Mouse (Mus musculus): ENCODE measurements around the gene Pprc1.

DNA sequence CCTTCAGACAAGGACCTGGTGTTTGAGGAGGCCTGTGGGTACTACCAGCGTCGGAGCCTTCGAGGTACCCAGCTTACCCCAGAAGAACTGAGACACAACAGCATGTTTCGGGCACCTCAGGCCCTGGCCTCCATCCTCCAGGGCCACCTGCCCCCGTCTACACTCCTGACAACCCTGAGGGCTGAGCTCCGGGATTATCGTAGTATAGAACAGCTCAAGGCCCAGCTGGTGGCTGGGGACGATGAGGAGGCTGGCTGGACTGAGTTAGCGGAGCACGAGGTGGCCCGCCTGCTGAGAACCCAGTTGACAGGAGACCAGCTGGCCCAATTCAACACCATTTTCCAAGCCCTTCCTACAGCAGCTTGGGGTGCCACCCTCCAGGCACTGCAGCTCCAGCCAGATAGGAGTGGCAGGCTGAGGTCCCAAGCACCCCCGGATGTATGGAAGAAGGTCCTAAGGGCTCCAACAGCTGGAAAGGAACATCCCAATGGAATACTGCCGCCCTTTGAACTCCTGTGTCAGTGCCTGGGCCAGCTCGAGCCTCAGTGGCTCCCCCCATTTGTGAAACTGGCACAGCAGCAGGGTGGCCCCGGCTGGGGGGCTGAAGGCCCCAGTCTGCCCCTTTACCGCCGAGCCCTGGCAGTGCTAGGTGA is 39.7 kb upstream of the Pprc1 start:
- TF ChIP-seq CTCF (IDR thresholded peaks at IDR 0.05 in 2 of 3, conservative IDR thresholded peaks at IDR 0.05 in 1 of 3; ENCODE audit: control insufficient read depth in 1 of 3, insufficient read depth in 1 of 3, low read depth in 2 of 3, low read length in 3 of 3, poor library complexity in 1 of 3, severe bottlenecking in 1 of 3) (no peak), EP300 (IDR thresholded peaks at IDR 0.05; ENCODE audit: low read depth in 1 of 2, low read length in 2 of 2) (no peak), ZC3H11A (IDR thresholded peaks at IDR 0.05; ENCODE audit: low read depth, low read length) (no peak), POLR2A (IDR thresholded peaks at IDR 0.05; ENCODE audit: control insufficient read depth in 1 of 2, insufficient read depth in 1 of 2, low read depth in 1 of 2, low read length in 2 of 2, poor library complexity in 1 of 2) (no peak; a peak in 1 of 4 replicates), CHD1 (IDR thresholded peaks at IDR 0.05; ENCODE audit: low read depth, low read length) (no peak), TCF12 (IDR thresholded peaks at IDR 0.05; ENCODE audit: low read depth, low read length) (no peak)
